Mouse (Mus musculus) urinary bladder, postnatal 10 days (tissue): Measurements from ENCODE around the gene Efcab6.

ENCODE experiments used
- DNase-seq: peaks from one replicate; pipeline ENCODE4 v3.0.0; 2022; ENCODE audit warnings: low spot score

Efcab6 gene

GRCm38 (mm10) chr15:83972206-83972605 lies 93.0 kb downstream of the Efcab6 start:
- no peak for DNase-seq

DNA sequence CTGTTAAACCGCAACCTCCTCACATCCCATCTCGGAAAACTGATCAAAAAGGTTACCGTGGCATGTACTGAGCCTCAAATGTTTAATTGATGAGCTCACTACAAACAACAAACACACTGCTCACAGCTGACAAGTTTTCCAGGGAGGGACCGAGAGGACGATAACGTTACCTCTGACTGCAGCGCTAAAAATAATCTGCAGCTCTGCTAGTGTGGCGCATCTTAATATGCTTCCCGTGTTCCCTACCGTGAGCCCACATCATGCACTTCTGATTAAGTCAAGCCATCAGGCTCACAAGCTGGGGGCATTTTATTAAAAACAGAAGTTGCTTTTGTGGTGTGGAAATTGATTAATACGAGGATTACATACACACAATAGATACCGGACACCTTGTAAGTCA lies 97.4 kb downstream of the Efcab6 start:
- DNase-seq = no peak

DNA sequence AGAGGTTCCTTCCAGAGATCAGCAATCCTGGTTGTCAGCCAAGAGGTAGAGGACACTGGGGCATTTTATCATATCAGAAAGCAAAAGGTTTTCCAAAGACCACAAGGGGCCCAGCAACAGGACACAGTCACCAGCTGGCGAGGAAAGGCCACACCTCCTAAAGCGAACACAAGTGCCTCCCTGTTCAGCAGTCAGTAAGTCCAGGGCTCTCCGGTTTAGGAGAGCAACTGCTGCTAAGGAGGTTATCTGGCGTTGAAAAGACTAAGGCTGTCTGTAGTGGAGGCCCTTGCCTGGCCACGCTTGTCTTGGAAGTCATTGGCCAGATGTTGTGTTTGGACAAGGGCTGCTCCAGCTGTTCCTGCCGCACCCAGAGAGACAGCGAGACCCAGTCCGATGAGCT lies 100.1 kb downstream of the Efcab6 start:
- DNase-seq = no peak

GRCm38 (mm10) chr15:83958376-83958775 lies 106.8 kb downstream of the Efcab6 start:
- DNase-seq = no peak

DNA sequence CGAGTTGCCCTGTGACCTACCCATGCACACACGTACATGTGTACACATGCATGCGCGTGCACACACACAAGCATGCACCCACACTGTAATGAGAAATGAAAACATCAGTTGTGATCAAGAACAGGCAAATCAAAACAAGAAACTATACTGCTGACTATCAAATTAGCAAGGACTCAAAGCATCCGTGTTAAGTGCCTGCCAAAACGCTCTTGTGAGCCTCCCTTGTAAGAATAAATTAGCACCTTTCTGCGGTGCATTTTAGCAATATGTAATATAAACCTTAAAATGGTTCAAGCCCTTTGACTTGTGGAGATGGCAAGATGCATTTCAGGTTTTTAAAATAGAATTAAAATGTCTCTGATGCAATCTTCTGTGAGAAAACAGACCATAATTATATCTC lies 108.2 kb downstream of the Efcab6 start:
- DNase-seq = no peak

GRCm38 (mm10) chr15:83955948-83956707 lies 109.1 kb downstream of the Efcab6 start:
- DNase-seq = no peak

- peak; percentile 1 for DNase-seq
Measured at GRCm38 (mm10) chr15:83949729-83950491, 115.3 kb downstream of the Efcab6 start.

- DNase-seq = peak; percentile 8
Measured at GRCm38 (mm10) chr15:83939703-83940102, 125.5 kb downstream of the Efcab6 start.

DNA sequence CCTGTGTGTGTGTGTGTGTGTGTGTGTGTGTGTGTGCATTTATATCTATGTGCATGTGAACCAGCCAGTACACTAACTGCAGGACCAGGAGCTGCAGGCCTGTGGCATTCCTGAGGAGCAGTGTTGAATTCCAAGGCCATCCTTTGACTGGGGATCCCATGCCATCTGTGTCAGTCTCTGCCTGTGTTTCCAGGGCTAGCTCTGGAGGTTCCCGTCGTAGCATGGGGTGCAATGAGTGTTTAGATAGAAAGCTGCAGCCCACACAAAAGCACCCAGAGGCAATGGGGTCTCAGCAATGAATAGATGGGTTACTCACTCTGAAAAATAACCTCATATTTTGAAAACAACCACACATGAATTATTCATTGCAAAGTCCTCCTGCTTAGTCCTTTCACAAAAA lies 126.7 kb downstream of the Efcab6 start:
- no peak for DNase-seq

- DNase-seq = peak; percentile 5
Measured at GRCm38 (mm10) chr15:83936506-83936905, 128.7 kb downstream of the Efcab6 start.

- DNase-seq = peak; percentile 6
Measured at GRCm38 (mm10) chr15:83934816-83935215, 130.4 kb downstream of the Efcab6 start.

DNA sequence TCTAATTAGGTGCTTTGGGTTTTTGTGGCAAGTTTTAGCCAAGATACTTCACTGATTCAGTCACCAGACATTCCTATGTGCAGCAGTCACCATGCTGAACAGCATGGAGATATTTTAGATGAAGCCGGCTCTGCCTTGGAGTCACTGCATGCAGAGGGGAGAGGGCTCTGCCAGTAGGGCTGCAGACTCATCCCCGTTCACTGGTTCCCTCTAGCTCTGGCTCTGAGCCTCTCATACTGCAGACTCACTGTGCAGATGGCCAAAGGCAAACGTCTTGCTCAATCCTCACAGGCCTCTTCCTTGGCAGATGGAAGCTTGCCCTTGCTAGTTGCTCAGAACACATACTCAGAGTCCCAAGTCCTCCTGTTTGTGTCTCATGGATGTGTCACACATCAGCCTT lies 139.8 kb downstream of the Efcab6 start:
- DNase-seq = no peak

- DNase-seq = no peak
Measured at GRCm38 (mm10) chr15:83924656-83925055, 140.5 kb downstream of the Efcab6 start.

DNA sequence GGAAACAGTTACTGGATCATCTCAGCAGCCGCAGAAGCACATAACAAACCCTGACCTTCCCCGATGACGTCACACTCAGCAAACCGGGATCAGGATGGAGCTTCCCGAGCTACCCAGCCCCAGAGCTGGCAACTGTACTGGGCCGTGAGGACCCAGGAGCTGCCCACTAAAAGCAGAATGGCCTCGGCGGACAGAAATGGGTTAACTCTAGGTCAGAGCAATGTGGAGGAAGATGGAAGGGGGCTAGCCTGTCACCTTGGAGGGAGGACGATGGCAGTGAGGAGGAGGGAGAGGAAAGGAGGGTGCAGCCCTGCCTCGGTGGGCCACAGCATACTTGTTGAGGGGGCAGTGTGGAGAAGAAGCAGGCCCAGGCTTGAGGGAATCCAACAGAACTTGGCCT lies 149.8 kb downstream of the Efcab6 start:
- DNase-seq = no peak

DNA sequence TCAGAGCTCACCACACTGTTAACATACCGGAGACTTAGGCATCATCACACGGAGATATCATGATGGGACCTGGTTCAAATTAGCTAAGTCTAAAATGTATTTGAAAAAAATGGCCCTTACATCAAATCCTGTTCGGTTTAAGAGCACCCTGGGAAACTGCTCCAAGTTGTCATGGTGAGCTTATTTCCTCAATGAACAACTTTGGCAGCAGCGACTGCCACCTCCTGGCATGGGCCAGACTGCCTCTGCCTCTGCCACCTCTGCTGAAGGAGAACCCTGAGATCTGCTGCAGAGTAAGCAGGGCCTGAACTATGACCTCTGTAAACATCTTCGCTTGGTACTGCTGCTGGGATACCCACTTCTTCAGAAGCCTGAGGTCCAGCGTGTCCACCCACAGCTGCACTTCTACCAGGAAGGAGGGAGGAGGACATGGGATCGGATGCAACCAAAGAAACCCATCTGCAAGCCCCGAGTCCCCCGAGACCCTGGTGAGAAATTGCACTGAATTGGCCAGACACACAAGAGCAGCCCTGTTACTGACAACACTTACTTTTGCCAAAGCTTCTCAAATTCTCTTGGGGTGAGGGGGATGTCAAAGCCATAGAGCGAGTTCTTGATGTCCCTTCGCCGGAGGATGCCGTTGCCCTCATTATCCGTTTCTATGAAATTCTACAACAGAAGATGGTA lies 152.0 kb downstream of the Efcab6 start:
- no peak for DNase-seq

DNA sequence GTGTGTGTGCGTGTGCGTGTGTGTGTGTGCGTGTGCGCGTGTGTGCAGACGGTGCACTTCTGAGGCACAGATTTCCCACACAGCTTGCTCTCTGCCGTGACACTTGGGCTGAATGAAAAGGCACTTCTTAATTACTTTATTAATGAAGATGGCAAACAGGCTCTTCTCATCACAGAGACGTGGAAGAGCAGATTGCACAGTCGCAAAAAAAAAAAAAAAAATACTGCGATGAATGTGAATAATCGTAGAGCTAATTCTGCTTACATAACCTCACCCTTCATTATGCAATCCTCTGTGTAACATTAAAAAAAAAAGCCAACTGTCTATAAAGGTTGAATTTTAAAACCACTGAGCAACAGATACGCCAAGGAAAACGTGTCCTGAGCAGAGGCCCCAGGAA lies 158.7 kb downstream of the Efcab6 start:
- no peak for DNase-seq

DNA sequence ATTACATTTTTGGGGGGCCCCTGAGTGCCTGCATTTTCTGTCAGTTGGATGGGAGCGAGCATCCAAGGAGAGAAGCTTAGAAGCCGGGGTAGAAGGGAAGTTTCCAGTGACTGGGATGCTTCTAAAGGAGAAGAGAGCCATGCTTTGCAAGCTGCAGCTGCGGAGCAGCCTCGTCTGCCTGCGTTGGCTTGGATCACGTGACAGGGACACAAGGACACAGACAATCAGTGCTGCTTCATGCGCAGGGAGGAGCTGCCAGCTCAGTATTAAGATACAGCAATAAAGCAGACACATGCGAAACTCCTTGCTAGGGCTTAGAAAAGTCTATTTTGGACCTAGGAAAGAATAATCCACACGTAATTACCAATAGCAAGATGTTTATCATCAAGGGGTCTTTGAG lies 167.9 kb downstream of the Efcab6 start:
- no peak for DNase-seq

GRCm38 (mm10) chr15:83896011-83896410 lies 169.2 kb downstream of the Efcab6 start:
- DNase-seq = no peak

DNA sequence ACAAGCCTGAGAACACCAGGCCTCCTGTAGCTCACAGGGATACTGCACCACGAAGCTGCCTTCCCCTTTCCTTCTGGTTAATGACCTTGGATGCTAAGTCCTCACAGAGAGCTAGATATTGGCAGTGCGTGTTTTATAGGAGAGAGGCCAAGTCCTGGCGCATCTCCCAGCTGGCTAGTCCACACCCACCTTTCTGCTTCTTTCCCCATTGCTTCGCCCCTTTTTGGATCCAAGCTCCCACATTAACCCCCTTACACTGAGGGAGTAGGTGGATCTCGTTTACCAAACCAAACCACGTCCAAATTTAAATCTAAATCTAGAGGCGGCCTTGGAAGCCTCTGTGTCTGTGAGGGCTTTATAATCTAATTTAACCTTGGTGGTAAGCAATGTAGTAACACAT lies 170.9 kb downstream of the Efcab6 start:
- no peak for DNase-seq

DNA sequence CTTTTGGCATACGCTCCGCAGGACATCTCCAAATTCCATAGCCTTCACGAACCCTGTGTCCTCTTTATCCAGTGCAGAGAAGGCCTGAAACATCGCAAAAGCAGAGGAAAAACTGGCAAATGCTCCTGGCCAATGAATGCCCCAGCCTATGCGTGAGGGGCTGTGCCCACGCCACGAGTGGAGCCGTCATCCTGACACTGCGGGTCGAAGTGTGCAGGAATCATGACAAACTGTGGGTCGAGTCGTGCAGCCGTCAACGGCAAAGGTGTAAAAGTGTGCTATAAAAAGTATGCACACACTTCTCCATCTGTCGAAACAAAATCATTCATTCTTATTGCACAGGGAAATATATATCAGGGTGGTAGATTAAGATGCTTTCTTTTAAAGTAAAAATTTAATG lies 172.3 kb downstream of the Efcab6 start:
- DNase-seq = no peak

GRCm38 (mm10) chr15:83884291-83884690 lies 180.9 kb downstream of the Efcab6 start:
- DNase-seq = no peak

DNA sequence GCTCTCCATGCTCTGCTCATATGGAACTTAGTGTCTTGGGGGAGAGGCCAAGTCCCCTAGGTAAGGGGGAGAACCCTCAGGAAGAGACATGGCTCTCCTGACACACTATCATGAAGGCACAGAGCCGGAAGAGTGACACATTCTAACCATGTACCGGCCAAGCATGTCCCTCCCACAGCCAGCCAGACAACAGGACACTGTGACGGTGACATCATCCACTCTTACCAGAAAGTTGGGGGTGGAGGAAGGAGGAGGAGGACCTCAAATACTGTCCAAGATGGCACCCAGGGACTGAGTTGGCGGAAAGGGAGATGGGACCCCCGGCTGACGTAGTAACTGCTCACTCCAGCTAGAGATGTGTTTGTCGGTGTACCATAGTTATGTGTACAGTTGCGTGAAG lies 181.4 kb downstream of the Efcab6 start:
- DNase-seq = no peak

DNA sequence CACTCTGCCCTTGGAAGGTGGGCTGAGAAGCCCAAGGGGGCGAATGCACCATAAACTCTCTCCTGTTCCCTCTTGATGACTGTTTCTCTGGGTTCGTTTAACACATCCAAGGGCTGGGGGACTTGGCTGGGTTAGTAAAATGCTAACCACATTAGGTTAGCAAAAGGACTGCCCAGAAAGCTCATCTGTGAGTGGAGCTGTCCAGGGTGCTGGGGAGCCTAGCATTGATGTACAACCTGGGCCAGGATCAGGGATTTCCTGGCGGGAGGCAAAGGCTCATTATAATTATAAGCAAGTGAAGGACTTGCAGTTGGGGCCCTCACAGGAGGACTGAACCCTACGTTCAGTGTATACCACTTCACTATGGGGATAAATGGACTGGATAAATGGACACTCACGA lies 185.3 kb downstream of the Efcab6 start:
- no peak for DNase-seq
